Comparison of ENCODE assay signal across 8 mouse cellular contexts in genomic region chr8:95141026-95141425, GRCm38 (mm10).
A peak's percentile ranks its signal among the peaks of the same experiment; 100 is the strongest.
DNase-seq lines count a peak whose midpoint lies in the region; ATAC-seq and TF ChIP-seq lines count a peak whose summit lies in the region.

No protein-coding gene starts in this region.

- TF ChIP-seq POLR2A in cortical plate, adult 2 months (IDR thresholded peaks at IDR 0.05; ENCODE audit: extremely low read depth, insufficient read depth, low read length): no peak

- no peak for TF ChIP-seq CTCF in cortical plate, adult 2 months (IDR thresholded peaks at IDR 0.05; ENCODE audit: extremely low read depth, insufficient read depth, low read length)

- DNase-seq in heart, adult 8-10 months (ENCODE audit: low spot score): peak; percentile 41
- DNase-seq in heart, embryonic 10.5 days (ENCODE audit: low spot score): no peak
- no peak for DNase-seq in ovary, postnatal 14 days (ENCODE audit: low spot score)
- DNase-seq in cerebellum, postnatal 36 days: no peak
- DNase-seq in left cerebral cortex, adult 18-20 months (ENCODE audit: low spot score in 2 of 2): no peak

- no peak overlapping the region; the same call in 1 of the 2 replicates for H3K4me3 ChIP-seq in heart, embryonic 10.5 days
- peak overlapping the region; percentile 43 for H3K4me3 ChIP-seq in cortical plate, adult 2 months (ENCODE audit: insufficient read depth, low read length)
- H3K4me3 ChIP-seq in intestine, embryonic 15.5 days (replicated peaks): no peak overlapping the region

- H3K36me3 ChIP-seq in heart, embryonic 10.5 days: no peaks in the 10 kb centered on the region; the same call in none of the 2 replicates
- no peaks in the 10 kb centered on the region for H3K36me3 ChIP-seq in intestine, embryonic 15.5 days

- 59% methylated on average over 1 of the region's 1 CpGs for WGBS in heart, embryonic 10.5 days
- WGBS in intestine, embryonic 15.5 days: 80% methylated on average over 1 of the region's 1 CpGs

- H3K4me2 ChIP-seq in intestine, embryonic 15.5 days (replicated peaks): peak overlapping the region; percentile 93

- H3K9me3 ChIP-seq in heart, embryonic 10.5 days: no peaks in the 10 kb centered on the region
- H3K9me3 ChIP-seq in intestine, embryonic 15.5 days: no peaks in the 10 kb centered on the region

- no peak for ATAC-seq in intestine, embryonic 15.5 days
- ATAC-seq in megakaryocyte, adult 5-6 weeks (ENCODE audit: poor library complexity, severe bottlenecking): peak; percentile 46

- H3K9ac ChIP-seq in intestine, embryonic 15.5 days: no peak overlapping the region

- no peak overlapping the region for H3K27ac ChIP-seq in heart, embryonic 10.5 days
- H3K27ac ChIP-seq in cortical plate, adult 2 months (ENCODE audit: insufficient read depth, low read length): no peak overlapping the region
- no peak overlapping the region for H3K27ac ChIP-seq in intestine, embryonic 15.5 days

- peaks cover 35% of the 10 kb centered on the region for H3K27me3 ChIP-seq in heart, embryonic 10.5 days (ENCODE audit: insufficient read depth, poor library complexity, severe bottlenecking)
- H3K27me3 ChIP-seq in intestine, embryonic 15.5 days (replicated peaks): no peaks in the 10 kb centered on the region

- peaks cover 78% of the 10 kb centered on the region for H3K4me1 ChIP-seq in heart, embryonic 10.5 days
- peaks cover 4% of the 10 kb centered on the region for H3K4me1 ChIP-seq in cortical plate, adult 2 months (ENCODE audit: control insufficient read depth, insufficient read depth, low read length)
- peaks cover 53% of the 10 kb centered on the region for H3K4me1 ChIP-seq in intestine, embryonic 15.5 days (replicated peaks)
